Mouse (Mus musculus) liver, adult 2 months (tissue): Measurements from ENCODE around the gene Pdk4.

Source experiments
- CTCF ChIP-seq: fragments of 200-500 bp; IDR thresholded peaks from 2 replicates; pipeline ENCODE4 v1.5.1; 2011; ENCODE audit warnings: low read depth, low read length, control low read depth
- POLR2A ChIP-seq: fragments of 200-500 bp; IDR thresholded peaks from 2 replicates; pipeline ENCODE4 v1.6.1; 2011; ENCODE audit warnings: low read length, control low read depth; ENCODE audit not compliant: insufficient read depth; ENCODE audit errors: extremely low read depth

DNA sequence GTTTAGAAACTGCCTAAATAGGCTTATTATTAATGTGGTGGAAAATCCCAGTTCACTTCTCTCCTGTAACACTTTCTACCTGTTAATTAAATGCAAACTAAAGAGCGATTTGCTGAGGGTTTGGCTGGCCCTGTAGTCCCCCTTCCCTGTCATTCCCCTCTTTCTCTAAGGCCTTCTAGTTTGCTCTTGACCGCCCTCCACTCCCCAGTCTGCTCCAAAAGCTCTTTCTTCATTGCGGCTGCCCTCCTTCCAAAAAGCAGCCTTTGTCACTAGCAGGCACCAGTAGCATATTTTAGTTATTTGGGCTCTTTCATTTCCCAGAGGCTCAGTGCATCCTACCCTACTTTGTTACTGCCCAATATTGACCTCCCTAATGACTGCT, 736 bp upstream of the Pdk4 start:
- no peak for TF ChIP-seq CTCF
- TF ChIP-seq POLR2A, result no peak
